Mouse (Mus musculus) adrenal gland, adult 2 months (tissue): ENCODE measurements around the gene Tnfsf15. TPM values are rescaled to one million over a fixed set of nuclear protein-coding genes. Genes with fewer than 3 reads are reported as not detected.

ENCODE experiments used
- DNase-seq: peaks from one replicate; pipeline ENCODE4 v3.0.0; 2021
- polyA plus RNA-seq: library from polyadenylated mRNA; depleted of rRNA; stranded (reverse); fragments of >200 nt; gene quantifications from 2 replicates; pipeline ENCODE4 v1.2.3, GENCODE M21; 2012; rRNA removed
- total RNA-seq, 2 experiments: library from RNA; stranded (reverse); gene quantifications; 2 replicates each; pipeline ENCODE4 v1.2.3; 2021

Gene Tnfsf15
- total and polyA plus RNA-seq, 3 experiments = 0.32 to 0.79 TPM; not detected in 1

DNA sequence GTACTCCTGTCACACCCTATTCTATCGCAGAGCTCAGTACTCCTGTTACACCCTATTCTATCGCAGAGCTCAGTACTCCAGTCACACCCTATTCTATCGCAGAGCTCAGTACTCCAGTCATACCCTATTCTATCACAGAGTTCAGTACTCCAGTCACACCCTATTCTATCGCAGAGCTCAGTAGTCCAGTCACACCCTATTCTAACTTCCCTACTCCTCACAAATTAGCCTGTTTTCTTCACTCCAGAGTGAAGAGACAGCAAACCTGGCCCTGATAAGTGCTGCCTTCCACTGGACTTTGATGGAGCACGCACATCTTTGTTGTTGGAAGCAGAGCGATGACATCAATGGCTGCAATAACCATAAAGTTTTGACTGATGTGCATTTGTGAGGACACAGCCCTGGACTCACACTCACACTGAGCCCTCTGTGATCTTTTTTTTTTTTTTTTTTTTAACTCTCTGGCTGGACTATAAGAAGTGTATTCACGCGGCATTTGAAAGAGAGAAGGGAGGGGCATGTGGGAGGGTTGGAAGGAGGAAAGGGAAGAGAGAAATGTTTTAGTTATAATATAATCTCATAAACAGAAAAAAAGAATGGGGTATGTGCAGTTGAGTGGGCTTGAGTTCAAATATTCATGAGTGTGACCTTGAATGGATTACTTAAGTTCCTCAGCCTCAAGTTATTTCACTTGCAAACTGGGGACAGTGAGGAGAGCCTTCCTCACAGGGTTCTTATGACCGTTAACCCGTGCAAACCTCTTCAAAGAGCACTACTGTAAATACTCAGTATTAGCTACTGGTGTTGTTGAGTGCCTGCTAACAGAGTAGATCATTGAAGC is 60.3 kb downstream of the Tnfsf15 start:
- no peak for DNase-seq

DNA sequence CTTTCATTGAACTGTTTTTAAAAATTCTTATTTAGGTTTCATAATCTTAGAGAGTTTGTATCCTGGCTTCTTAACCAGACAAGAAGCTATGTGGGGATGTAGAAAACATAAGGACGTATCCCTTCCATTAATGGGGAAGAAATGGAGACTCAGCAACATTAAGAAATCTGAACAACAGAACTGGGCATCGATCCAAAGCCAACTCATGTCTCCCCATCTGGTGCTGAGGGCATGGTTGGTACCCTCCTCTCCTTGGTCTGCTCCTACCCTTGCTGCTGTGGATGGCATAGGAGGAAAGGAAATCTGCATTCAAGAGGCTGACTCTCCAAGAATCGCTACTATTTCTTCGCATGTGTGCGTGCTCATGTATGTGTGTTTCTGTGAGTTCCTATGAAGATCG is 61.2 kb downstream of the Tnfsf15 start:
- no peak for DNase-seq

DNA sequence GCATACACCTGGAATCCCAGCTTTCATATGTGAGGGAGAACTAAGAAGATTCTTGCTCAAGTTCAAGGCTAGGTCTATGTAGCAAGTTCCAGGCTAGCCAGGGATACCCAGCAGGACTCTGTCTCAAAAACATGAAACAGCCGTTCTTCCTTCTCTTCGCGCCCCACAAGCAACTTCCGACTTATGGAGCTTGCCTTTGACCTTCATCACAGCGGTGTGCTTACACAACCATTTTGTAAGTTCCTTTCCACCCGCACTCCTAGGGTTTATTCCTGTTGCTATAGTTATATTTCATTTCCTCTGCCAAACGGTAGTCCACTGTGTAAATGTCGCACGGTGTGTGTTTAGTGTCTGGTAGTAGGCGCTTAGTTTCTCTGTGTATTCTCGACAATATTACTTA is 61.9 kb downstream of the Tnfsf15 start:
- no peak for DNase-seq

DNA sequence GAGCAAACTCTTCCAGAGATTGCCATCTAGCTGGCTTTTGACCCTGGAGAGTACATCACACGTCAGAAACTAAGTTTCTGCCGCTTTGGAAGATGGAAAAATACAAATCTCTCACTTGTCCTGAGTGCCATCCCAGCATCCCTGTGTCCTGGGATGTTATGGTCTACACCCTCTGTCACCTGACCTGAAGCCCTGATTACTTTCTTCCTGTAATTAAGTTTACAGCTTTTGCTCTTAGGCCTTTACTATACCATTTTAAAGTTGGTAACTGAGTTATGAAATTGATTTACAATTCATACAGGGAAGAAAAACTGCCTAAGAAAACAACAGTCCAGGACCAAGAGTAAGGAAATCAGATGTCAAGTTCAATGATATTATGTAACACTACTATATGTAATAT is 62.5 kb downstream of the Tnfsf15 start:
- no peak for DNase-seq

DNA sequence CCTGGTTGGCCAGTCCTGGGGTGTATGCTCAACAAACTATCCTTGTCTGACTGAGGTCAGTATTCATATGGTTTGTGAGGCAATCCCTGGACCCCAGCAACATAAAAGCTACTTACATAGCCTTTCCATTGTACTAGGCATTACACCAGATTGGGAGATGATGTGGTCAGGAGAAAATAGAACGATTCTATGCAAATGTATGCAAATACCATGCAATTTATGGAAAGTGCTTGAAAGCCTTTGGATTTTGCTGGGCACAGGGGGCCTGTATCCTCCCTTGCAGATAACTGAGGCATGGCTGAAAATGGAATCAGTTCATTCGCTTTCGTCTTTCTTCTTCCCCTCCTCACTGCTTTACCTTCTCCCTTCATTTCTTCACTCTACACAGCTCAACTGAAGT is 63.4 kb downstream of the Tnfsf15 start:
- no peak for DNase-seq

Other genes with a start within 250 kb of the Tnfsf15 start
- 10 to 100 TPM; 51.5 to 57.1 TPM for gene Whrn, start 249.1 kb downstream of the Tnfsf15 start, total RNA-seq
- gene Whrn, start 249.1 kb downstream of the Tnfsf15 start, polyA plus RNA-seq = 96.9 and 101 TPM in 2 replicates
- 100 to 1,000 TPM; 166 to 207 TPM for gene Atp6v1g1, start 200.3 kb downstream of the Tnfsf15 start, total RNA-seq
- 21.2 and 22.1 TPM in 2 replicates for gene Atp6v1g1, start 200.3 kb downstream of the Tnfsf15 start, polyA plus RNA-seq
- gene Tmem268, start 186.3 kb downstream of the Tnfsf15 start, total RNA-seq = 10 to 100 TPM; 10.4 to 12.6 TPM
- 7.5 and 7.7 TPM in 2 replicates for gene Tmem268, start 186.3 kb downstream of the Tnfsf15 start, polyA plus RNA-seq
- gene Gm11213, start 139.9 kb downstream of the Tnfsf15 start, total RNA-seq = not detected
- gene Gm11213, start 139.9 kb downstream of the Tnfsf15 start, polyA plus RNA-seq = not detected in 2 replicates
- not detected for gene Tex48, start 122.7 kb downstream of the Tnfsf15 start, total RNA-seq
- not detected in 2 replicates for gene Tex48, start 122.7 kb downstream of the Tnfsf15 start, polyA plus RNA-seq
- gene Gm11214, start 81.7 kb downstream of the Tnfsf15 start, total RNA-seq = not detected
- gene Gm11214, start 81.7 kb downstream of the Tnfsf15 start, polyA plus RNA-seq = not detected in 2 replicates
- under 1 TPM; 0.09 to 0.14 TPM for gene Tnfsf8, start 116.2 kb upstream of the Tnfsf15 start, total RNA-seq
- gene Tnfsf8, start 116.2 kb upstream of the Tnfsf15 start, polyA plus RNA-seq = 0.09 TPM in 1 of 2 replicates, not detected in the other